Mouse (Mus musculus): ENCODE results near the gene Myh7b.

The Myh7b gene

DNA sequence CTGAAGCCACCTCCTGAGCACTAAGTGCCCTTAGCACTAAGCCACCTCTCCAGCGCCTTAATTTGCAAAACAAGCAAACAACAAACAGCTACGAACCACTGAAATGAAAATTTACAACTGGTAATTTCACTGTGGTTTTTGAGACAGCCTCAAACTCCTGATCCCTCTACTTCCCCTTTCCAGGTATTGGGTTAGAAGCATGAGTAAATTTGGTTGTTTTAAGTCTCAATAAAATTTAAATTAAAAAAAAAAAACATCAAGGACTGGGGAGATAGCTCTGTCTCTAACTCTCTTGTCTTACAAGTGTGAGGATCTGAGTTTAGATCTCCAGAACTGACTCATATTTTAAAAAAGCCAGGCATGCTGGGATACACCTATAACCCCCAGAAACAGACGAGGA is 72.1 kb downstream of the Myh7b start:
- in situ Hi-C loops (cut with MboI, MseI): no loop called here

- in situ Hi-C loops (cut with MboI, MseI): no loop called here
Measured at GRCm38 (mm10) chr2:155683821-155684220, 72.8 kb downstream of the Myh7b start.
